Comparison of ENCODE assay signal across 10 mouse cellular contexts in the genomic region with DNA sequence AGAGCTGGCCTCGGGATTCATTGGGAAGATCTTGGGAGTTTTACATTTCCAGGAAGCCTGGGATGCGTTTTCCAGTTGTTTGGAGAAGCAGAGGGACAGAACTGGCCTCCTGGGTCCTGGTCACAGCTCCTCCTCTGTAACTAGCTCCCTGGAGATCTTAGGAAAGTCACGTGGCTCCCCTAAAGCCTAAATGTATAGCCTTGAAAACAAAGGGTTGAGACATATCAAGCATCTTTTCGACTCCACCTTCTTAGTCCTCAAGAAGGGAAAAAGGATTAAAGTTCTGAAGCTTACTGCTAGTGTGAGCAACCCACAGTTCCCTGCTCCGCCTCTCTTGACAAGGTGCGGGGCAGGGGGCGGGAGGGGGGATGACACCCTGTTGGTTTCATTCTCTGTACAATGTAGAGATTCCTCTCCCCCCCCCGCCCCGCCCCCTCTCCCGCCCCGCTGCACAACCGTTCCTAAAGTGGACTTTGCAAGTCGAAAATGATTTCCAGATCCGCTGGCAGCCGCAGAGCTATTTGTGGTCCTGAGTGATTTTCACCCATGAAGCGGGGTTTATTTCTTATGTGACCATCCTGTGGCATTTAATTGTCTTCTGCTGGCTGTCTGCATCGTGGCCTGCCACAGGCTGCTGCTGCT. TPM values are rescaled to one million over a fixed set of nuclear protein-coding genes. Genes with fewer than 3 reads are reported as not detected.
A peak's percentile ranks its signal among the peaks of the same experiment; 100 is the strongest.
DNase-seq lines count a peak whose midpoint lies in the region; ATAC-seq and TF ChIP-seq lines count a peak whose summit lies in the region.
"Had no signal": no experiment of that assay in that cellular context is flagged by ENCODE, and none has a peak within 500 bp of the region (broad histone marks: within the 10 kb centered on the region; RNA-seq: fewer than 3 reads in every experiment).

No protein-coding gene starts in this region.

- H3K27ac ChIP-seq in lung, postnatal 0 days (ENCODE audit: low read length) = peak overlapping the region; percentile 20; the same call in 1 of the 2 replicates
- H3K27ac ChIP-seq in heart, postnatal 0 days (ENCODE audit: low read depth) = peak overlapping the region; percentile 46; the same call in 1 of the 2 replicates
- no peak overlapping the region for H3K27ac ChIP-seq in liver, embryonic 13.5 days

- no peaks in the 10 kb centered on the region for H3K36me3 ChIP-seq in lung, postnatal 0 days (ENCODE audit: insufficient read depth, low read length)
- no peaks in the 10 kb centered on the region for H3K36me3 ChIP-seq in heart, postnatal 0 days (replicated peaks; ENCODE audit: control insufficient read depth, insufficient read depth, low read length)
- H3K36me3 ChIP-seq in liver, embryonic 13.5 days = no peaks in the 10 kb centered on the region

- peaks cover 6% of the 10 kb centered on the region; the same call in 1 of the 2 replicates for H3K4me1 ChIP-seq in lung, postnatal 0 days (ENCODE audit: insufficient read depth, low read depth, low read length)
- peaks cover 6% of the 10 kb centered on the region; the same call in 1 of the 2 replicates for H3K4me1 ChIP-seq in heart, postnatal 0 days (ENCODE audit: control insufficient read depth, insufficient read depth)
- peaks cover 23% of the 10 kb centered on the region for H3K4me1 ChIP-seq in liver, embryonic 13.5 days (replicated peaks)

- WGBS in lung, postnatal 0 days = 8% methylated on average over 15 of the region's 17 CpGs
- 7% methylated on average over 17 of the region's 17 CpGs for WGBS in heart, postnatal 0 days
- WGBS in liver, embryonic 13.5 days (ENCODE audit: insufficient replicate concordance) = 13% methylated on average over 17 of the region's 17 CpGs

- no peak for TF ChIP-seq CTCF in lung, postnatal 0 days (IDR thresholded peaks at IDR 0.05)
- no peak for TF ChIP-seq CTCF in heart, postnatal 0 days (IDR thresholded peaks at IDR 0.05; ENCODE audit: low read depth)

- no peak for DNase-seq in lung, postnatal 0 days (ENCODE audit: low spot score)
- no peak for DNase-seq in lung, adult 18-20 months
- no peak for DNase-seq in heart, postnatal 0 days (ENCODE audit: low spot score)
- DNase-seq in liver, embryonic 13.5 days = no peak
- DNase-seq in cerebellum, postnatal 10 days = no peak
- no peak for DNase-seq in layer of hippocampus, adult 8-10 months (ENCODE audit: low spot score in 2 of 2)
- DNase-seq in adrenal gland, postnatal 25 days = no peak
- no peak for DNase-seq in left cerebral cortex, postnatal 14 days (ENCODE audit: low spot score in 2 of 2)

- TF ChIP-seq EP300 in lung, postnatal 0 days (IDR thresholded peaks at IDR 0.05) = no peak
- no peak for TF ChIP-seq EP300 in heart, postnatal 0 days (IDR thresholded peaks at IDR 0.05; ENCODE audit: low read depth)

- no peaks in the 10 kb centered on the region for H3K9me3 ChIP-seq in lung, postnatal 0 days (ENCODE audit: low read length)
- H3K9me3 ChIP-seq in heart, postnatal 0 days (replicated peaks; ENCODE audit: control insufficient read depth, low read length) = no peaks in the 10 kb centered on the region
- H3K9me3 ChIP-seq in liver, embryonic 13.5 days (replicated peaks) = no peaks in the 10 kb centered on the region

- H3K4me3 ChIP-seq in lung, postnatal 0 days (ENCODE audit: low read depth, low read length) = no peak overlapping the region
- peak overlapping the region; percentile 29 for H3K4me3 ChIP-seq in heart, postnatal 0 days (ENCODE audit: low read depth, low read length)
- no peak overlapping the region for H3K4me3 ChIP-seq in liver, embryonic 13.5 days (replicated peaks)

- ATAC-seq in lung, postnatal 0 days = no peak
- ATAC-seq in heart, postnatal 0 days (ENCODE audit: insufficient read depth, low read depth) = no peak
- no peak for ATAC-seq in liver, embryonic 13.5 days (ENCODE audit: low read depth)
- ATAC-seq: Patski had no signal

- H3K9ac ChIP-seq in lung, postnatal 0 days (replicated peaks; ENCODE audit: low read depth) = no peak overlapping the region
- no peak overlapping the region for H3K9ac ChIP-seq in heart, postnatal 0 days (replicated peaks; ENCODE audit: low read depth, low read length)
- no peak overlapping the region for H3K9ac ChIP-seq in liver, embryonic 13.5 days

- intact Hi-C loops in left cerebral cortex, postnatal 14 days (cut with DNase I) = no loop called here

- H3K4me2 ChIP-seq in lung, postnatal 0 days (replicated peaks; ENCODE audit: low read depth, low read length) = peak overlapping the region; percentile 23
- H3K4me2 ChIP-seq in heart, postnatal 0 days (ENCODE audit: low read depth, low read length) = peak overlapping the region; percentile 63
- peak overlapping the region; percentile 30 for H3K4me2 ChIP-seq in liver, embryonic 13.5 days

- no peaks in the 10 kb centered on the region for H3K27me3 ChIP-seq in lung, postnatal 0 days (replicated peaks; ENCODE audit: insufficient read depth, low read length)
- no peaks in the 10 kb centered on the region for H3K27me3 ChIP-seq in heart, postnatal 0 days (ENCODE audit: control insufficient read depth, insufficient read depth, low read length)
- H3K27me3 ChIP-seq in liver, embryonic 13.5 days = peaks cover 4% of the 10 kb centered on the region; the same call in 1 of the 2 replicates
- H3K27me3 ChIP-seq: Patski had no signal

RNA-seq across cellular contexts. Expression of a gene that starts 0.6 kb away (rescaled TPM):
- 4.2 and 6.0 TPM in 2 replicates for polyA plus RNA-seq in lung, postnatal 0 days (2015; fragmentation: Nextera tagmentation; extraction: Ambion mirVana)
- total RNA-seq in heart, postnatal 0 days (2014; rRNA removed; ENCODE audit: low replicate concordance) = not detected in 2 replicates
- polyA plus RNA-seq in heart, postnatal 0 days (2015; fragmentation: Nextera tagmentation; extraction: Ambion mirVana) = 0.52 and 0.69 TPM in 2 replicates
- polyA plus RNA-seq in liver, embryonic 13.5 days (2015; fragmentation: Nextera tagmentation; extraction: Ambion mirVana) = not detected in 2 replicates
- not detected for total RNA-seq in layer of hippocampus, adult 8-10 months (2022)
- not detected in 2 replicates for total RNA-seq in adrenal gland, postnatal 25 days (2021)
- total RNA-seq in left cerebral cortex, postnatal 14 days (2021) = not detected
- total RNA-seq: left cerebral cortex, postnatal 25 days had no signal
- polyA plus RNA-seq: Patski had no signal
